34 mouse cellular contexts compared by ENCODE assay signal in genomic region chr1:76559441-76559840, GRCm38 (mm10).
"Had no signal": no experiment of that assay in that cellular context is flagged by ENCODE, and none has a peak within 500 bp of the region (broad histone marks: within the 10 kb centered on the region; RNA-seq: fewer than 3 reads in every experiment).

No protein-coding gene starts in this region.

- H3K4me3 ChIP-seq: heart, embryonic 10.5 days; heart, embryonic 13.5 days; heart, embryonic 15.5 days; hindbrain, embryonic 10.5 days; hindbrain, embryonic 12.5 days; hindbrain, embryonic 13.5 days; hindbrain, embryonic 15.5 days; intestine, embryonic 15.5 days; kidney, embryonic 15.5 days; layer of hippocampus, adult 2 months had no signal

- H3K27ac ChIP-seq: heart, embryonic 10.5 days; heart, embryonic 13.5 days; heart, embryonic 15.5 days; hindbrain, embryonic 10.5 days; hindbrain, embryonic 12.5 days; hindbrain, embryonic 13.5 days; hindbrain, embryonic 14.5 days; hindbrain, embryonic 15.5 days; hindbrain, postnatal 0 days; intestine, embryonic 15.5 days; kidney, embryonic 15.5 days; kidney, postnatal 0 days; layer of hippocampus, adult 2 months had no signal

- ATAC-seq: hindbrain, embryonic 16.5 days; hindbrain, postnatal 0 days; inflammation-experienced regulatory T-cells, adult 6 months; intestine, embryonic 15.5 days; intestine, embryonic 16.5 days; intestine, postnatal 0 days had no signal

- DNase-seq: heart, postnatal 10 days; heart, postnatal 14 days; heart, postnatal 36 days; heart, postnatal 4 days; kidney, adult 11 months; kidney, adult 18-20 months; kidney, adult 2 months; kidney, adult 8-10 months; kidney, adult 9 months; kidney, postnatal 10 days; kidney, postnatal 14 days; kidney, postnatal 25 days; kidney, postnatal 36 days; kidney, postnatal 4 days; layer of hippocampus, adult 9-11 months; layer of hippocampus, postnatal 36 days had no signal

- H3K4me1 ChIP-seq: heart, embryonic 10.5 days; heart, embryonic 15.5 days; hindbrain, embryonic 10.5 days; hindbrain, embryonic 12.5 days; hindbrain, embryonic 13.5 days; hindbrain, embryonic 15.5 days; intestine, embryonic 15.5 days; kidney, embryonic 15.5 days had no signal

- H3K4me2 ChIP-seq: heart, embryonic 11.5 days; heart, embryonic 13.5 days; heart, embryonic 15.5 days; hindbrain, embryonic 12.5 days; hindbrain, embryonic 13.5 days; hindbrain, embryonic 14.5 days; hindbrain, embryonic 15.5 days; intestine, embryonic 15.5 days; kidney, embryonic 15.5 days had no signal

- H3K9me3 ChIP-seq: heart, embryonic 10.5 days; heart, embryonic 13.5 days; heart, embryonic 15.5 days; hindbrain, embryonic 10.5 days; hindbrain, embryonic 12.5 days; hindbrain, embryonic 13.5 days; hindbrain, embryonic 15.5 days; intestine, embryonic 15.5 days; kidney, embryonic 15.5 days had no signal

- H3K27me3 ChIP-seq: heart, embryonic 13.5 days; heart, embryonic 15.5 days; hindbrain, embryonic 12.5 days; hindbrain, embryonic 13.5 days; hindbrain, embryonic 15.5 days; intestine, embryonic 15.5 days; kidney, embryonic 15.5 days had no signal

- H3K9ac ChIP-seq: heart, embryonic 13.5 days; heart, embryonic 15.5 days; hindbrain, embryonic 12.5 days; hindbrain, embryonic 13.5 days; hindbrain, embryonic 14.5 days; hindbrain, embryonic 15.5 days; intestine, embryonic 15.5 days; kidney, embryonic 15.5 days had no signal

- H3K36me3 ChIP-seq: heart, embryonic 10.5 days; heart, embryonic 13.5 days; heart, embryonic 15.5 days; hindbrain, embryonic 10.5 days; hindbrain, embryonic 12.5 days; hindbrain, embryonic 13.5 days; hindbrain, embryonic 15.5 days; intestine, embryonic 15.5 days; kidney, embryonic 15.5 days had no signal
